Mouse (Mus musculus) kidney, postnatal 0 days (tissue): ENCODE results near the gene Catsper2. TPM values are rescaled to one million over a fixed set of nuclear protein-coding genes. Genes with fewer than 3 reads are reported as not detected.
"Not testable (repeated sequence)": the region's sequence is repeated elsewhere in the genome, so short reads cannot be mapped to it uniquely, and the experiment has no call there.

Experiments
- ATAC-seq: fragments of 200-750 bp; cut with Nextera tagmentation; replicated peaks from 2 replicates; pipeline ENCODE4 v1.8.0; 2017; ENCODE audit warnings: low read depth, moderate number of reproducible peaks, moderate TSS enrichment, moderate library complexity; ENCODE audit not compliant: low FRiP score
- DNase-seq: peaks from one replicate; pipeline ENCODE4 v3.0.0-alpha.2; 2016; ENCODE audit warnings: low spot score
- H3K27ac ChIP-seq: fragments of 300-500 bp; sonication (generic); 2 replicates; pipeline ENCODE4 v1.5.1; 2014; ENCODE audit warnings: mild to moderate bottlenecking
- H3K27me3 ChIP-seq: fragments of 300-500 bp; sonication (generic); 2 replicates; pipeline ENCODE4 v1.6.1; 2014; ENCODE audit warnings: low read length, mixed read lengths; ENCODE audit not compliant: insufficient read depth
- H3K36me3 ChIP-seq: fragments of 300-500 bp; sonication (generic); 2 replicates; pipeline ENCODE4 v1.6.1; 2014; ENCODE audit warnings: low read length, mixed read lengths; ENCODE audit not compliant: insufficient read depth
- H3K4me1 ChIP-seq: fragments of 300-500 bp; sonication (generic); replicated peaks from 2 replicates; pipeline ENCODE4 v1.6.1; 2014; ENCODE audit warnings: antibody characterized with exemption, low read length, mixed read lengths; ENCODE audit not compliant: insufficient read depth
- H3K4me2 ChIP-seq: fragments of 300-500 bp; sonication (generic); 2 replicates; pipeline ENCODE4 v1.6.1; 2014; ENCODE audit warnings: mild to moderate bottlenecking, low read length, moderate library complexity, mixed read lengths
- H3K4me3 ChIP-seq: fragments of 300-500 bp; sonication (generic); replicated peaks from 2 replicates; pipeline ENCODE4 v1.5.1; 2014; ENCODE audit warnings: low read depth, low read length
- H3K9ac ChIP-seq: fragments of 300-500 bp; sonication (generic); 2 replicates; pipeline ENCODE4 v1.6.1; 2014; ENCODE audit warnings: low read depth, low read length
- H3K9me3 ChIP-seq: fragments of 300-500 bp; sonication (generic); replicated peaks from 2 replicates; pipeline ENCODE4 v1.6.1; 2016; ENCODE audit warnings: low read length, inconsistent platforms, mixed read lengths
- CTCF ChIP-seq: IDR thresholded peaks from 2 replicates; pipeline ENCODE4 v1.5.1; 2016; ENCODE audit warnings: antibody characterized with exemption, low read depth, mild to moderate bottlenecking, moderate library complexity
- WGBS: fragments of 180-500 bp; shearing (Covaris S2); extraction: QIAGEN DNeasy Blood & Tissue Kit; methylation state at CpG from one replicate; pipeline ENCODE4 v1.1.7; 2014; 5-methylcytosine and 5-hydroxymethylcytosine counted together
- polyA plus RNA-seq: library from polyadenylated mRNA; unstranded; fragments of >200 nt; fragmentation: Nextera tagmentation; extraction: Ambion mirVana; gene quantifications from 2 replicates; pipeline ENCODE4 v1.2.1, GENCODE M21; 2015

Catsper2 gene
- polyA plus RNA-seq, 1 experiment from 2014 or later, result 2.4 TPM

DNA sequence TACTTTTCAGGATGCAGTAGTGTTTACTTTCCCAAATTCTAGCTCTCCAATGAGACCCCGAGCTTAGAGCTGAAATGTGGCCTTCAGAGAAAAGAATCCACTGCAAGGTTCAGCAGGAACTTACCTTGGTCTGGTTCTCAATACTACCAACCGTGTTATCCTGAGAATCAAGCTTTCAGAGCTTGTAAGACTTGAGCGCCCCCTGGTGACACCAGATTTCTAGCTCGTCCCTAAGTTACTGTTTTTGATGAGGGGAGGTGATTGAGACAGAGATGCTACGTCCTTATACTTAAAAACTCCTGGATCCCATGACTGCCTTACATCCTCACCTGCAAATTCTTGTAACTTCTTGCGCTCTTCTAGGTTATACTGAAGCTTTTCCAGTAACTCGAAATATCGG is 17.0 kb downstream of the Catsper2 start:
- TF ChIP-seq CTCF, result peak; percentile 89
- Histone ChIP-seq H3K27ac (no peak overlapping the region), H3K9me3 (no peaks in the 10 kb centered on the region), H3K4me1 (no peaks in the 10 kb centered on the region), H3K27me3 (no peaks in the 10 kb centered on the region), H3K4me2 (no peak overlapping the region), H3K9ac (no peak overlapping the region), H3K4me3 (no peak overlapping the region), H3K36me3 (no peaks in the 10 kb centered on the region)
- WGBS, result 13% methylated on average over 8 of the region's 8 CpGs
- peak; percentile 89 for DNase-seq
- no peak for ATAC-seq

DNA sequence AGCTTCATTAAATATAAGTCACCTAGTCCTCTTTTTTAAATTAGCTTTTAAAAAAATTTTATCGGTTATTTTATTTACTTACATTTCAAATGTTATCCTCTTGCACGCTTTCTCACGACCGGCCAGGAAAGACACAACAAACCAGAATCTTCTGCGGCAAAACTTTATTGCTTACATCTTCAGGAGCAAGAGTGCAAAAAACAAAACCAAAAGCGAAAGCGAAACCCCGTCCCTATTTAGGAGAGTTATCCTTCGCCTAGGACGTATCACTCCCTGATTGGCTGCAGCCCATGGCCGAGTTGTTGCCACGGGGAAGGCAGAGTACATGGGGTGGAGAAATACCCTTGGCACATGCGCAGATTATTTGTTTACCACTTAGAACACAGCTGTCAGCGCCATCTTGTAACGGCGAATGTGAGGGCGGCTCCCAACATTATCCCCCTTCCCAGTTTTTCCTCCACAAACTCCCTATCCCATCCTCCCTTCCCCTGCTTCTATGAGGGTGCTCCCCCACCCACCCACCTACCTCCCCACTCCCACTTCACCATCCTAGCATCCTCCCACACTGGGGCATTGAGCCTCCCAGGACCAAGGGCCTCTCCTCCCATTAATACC is 26.5 kb downstream of the Catsper2 start, which contains the start of gene Strc:
Strc (minus strand) TSS at position 208 of the 615 bp plus-strand sequence.
- 97% methylated on average over 14 of the region's 17 CpGs for WGBS
- H3K4me1 ChIP-seq, H3K36me3 ChIP-seq, H3K9me3 ChIP-seq, H3K4me3 ChIP-seq, ATAC-seq, H3K4me2 ChIP-seq, H3K27ac ChIP-seq, H3K9ac ChIP-seq, H3K27me3 ChIP-seq, DNase-seq: not testable (repeated sequence)

DNA sequence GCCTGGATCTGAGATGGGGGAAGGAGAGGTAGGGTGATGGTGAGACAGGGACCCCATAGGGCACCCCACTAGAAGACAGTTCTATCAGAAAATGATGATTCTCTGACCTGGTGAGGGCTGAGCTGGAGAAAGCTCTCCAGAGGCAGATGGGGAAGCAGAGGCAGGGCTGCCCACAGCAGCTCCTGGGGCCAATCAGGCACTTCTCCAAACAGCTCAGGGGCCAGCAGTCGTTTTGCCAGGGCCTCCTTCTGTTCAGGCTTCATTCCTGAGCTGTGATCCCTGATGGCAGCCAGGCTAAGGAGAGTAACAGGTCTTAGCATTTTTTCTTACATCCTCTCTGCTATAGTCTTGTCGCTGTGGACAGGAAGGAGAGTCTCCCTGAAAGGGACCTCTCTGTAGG is 38.8 kb downstream of the Catsper2 start:
- DNase-seq (no peak), ATAC-seq (no peak)
- TF ChIP-seq CTCF, result no peak
- Histone ChIP-seq H3K36me3 (no peaks in the 10 kb centered on the region), H3K9me3 (no peaks in the 10 kb centered on the region), H3K4me2 (no peak overlapping the region), H3K4me3 (no peak overlapping the region), H3K27me3 (no peaks in the 10 kb centered on the region), H3K27ac (no peak overlapping the region), H3K4me1 (no peaks in the 10 kb centered on the region), H3K9ac (no peak overlapping the region)
- WGBS, result 56% methylated on average over 2 of the region's 2 CpGs

DNA sequence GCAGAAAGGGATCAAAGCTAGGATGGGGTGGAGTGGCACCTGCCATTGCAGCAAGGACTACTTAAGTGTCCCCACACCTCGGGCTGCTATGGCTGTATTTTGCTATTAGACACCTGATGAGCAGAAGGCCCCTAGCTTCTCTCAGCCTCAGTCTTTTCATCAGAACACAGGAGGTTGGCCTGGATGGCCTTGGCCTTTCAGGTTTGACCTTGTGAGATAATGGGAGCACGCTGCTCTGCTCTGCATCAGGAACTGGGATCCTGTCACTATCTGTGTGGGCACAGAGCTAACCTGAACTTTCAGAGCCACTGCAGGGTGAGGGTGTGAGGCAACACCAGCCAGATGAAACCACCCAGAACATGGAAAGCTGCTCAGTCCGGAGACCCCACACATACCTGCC is 41.3 kb downstream of the Catsper2 start:
- no peaks in the 10 kb centered on the region for H3K36me3 ChIP-seq
- whole genome bisulfite sequencing, result 62% methylated on average over 3 of the region's 3 CpGs
- H3K4me3 ChIP-seq, result no peak overlapping the region
- H3K27me3 ChIP-seq, result no peaks in the 10 kb centered on the region
- no peaks in the 10 kb centered on the region for H3K4me1 ChIP-seq
- no peak overlapping the region for H3K27ac ChIP-seq
- ATAC-seq, result no peak
- no peaks in the 10 kb centered on the region for H3K9me3 ChIP-seq
- no peak for DNase-seq
- H3K4me2 ChIP-seq, result no peak overlapping the region
- H3K9ac ChIP-seq, result no peak overlapping the region
- no peak for TF ChIP-seq CTCF

DNA sequence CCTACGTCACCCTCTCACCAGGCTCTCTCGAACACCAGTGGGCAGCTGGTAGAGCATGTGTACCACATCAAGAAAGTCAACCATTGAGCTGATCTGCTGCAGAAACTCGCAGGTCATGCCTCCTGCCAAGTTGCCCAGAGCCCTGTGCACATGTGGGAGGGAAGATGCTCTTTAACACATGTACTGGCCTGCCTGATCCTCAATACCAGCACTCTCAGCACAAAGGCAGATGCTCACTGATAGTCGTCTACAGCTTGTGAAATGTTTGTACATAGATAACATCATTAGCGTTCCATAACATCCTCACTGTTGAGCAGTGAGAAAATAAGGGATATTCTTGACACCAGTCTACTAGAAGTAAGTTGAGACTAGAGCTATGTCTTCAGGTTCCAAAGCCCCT is 42.7 kb downstream of the Catsper2 start:
- DNase-seq (no peak), ATAC-seq (no peak)
- TF ChIP-seq CTCF, result no peak
- H3K9me3 ChIP-seq, result no peaks in the 10 kb centered on the region
- no peaks in the 10 kb centered on the region for H3K27me3 ChIP-seq
- no peak overlapping the region for H3K9ac ChIP-seq
- H3K27ac ChIP-seq, result no peak overlapping the region
- H3K4me3 ChIP-seq, result no peak overlapping the region
- WGBS, result 81% methylated on average over 5 of the region's 5 CpGs
- H3K36me3 ChIP-seq, result no peaks in the 10 kb centered on the region
- H3K4me1 ChIP-seq, result no peaks in the 10 kb centered on the region
- H3K4me2 ChIP-seq, result no peak overlapping the region

DNA sequence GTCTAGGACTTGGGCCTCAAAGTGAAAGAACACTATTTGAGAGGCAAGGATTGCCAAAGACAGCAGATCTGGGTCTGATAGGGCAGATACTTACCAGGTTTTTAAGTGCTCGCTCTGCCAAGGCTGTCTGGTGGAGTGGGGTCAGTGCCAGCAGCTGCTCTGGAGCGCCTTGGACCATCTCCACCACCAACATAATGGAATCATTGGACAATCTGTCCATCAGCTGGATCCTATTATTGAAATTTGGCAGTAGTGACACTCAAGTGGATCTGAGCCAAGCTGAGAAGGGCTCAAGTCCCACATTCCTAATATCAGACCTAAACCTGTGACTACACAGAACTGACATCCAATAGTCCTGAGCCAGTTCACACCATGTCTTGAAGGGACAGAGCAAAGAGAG is 44.8 kb downstream of the Catsper2 start:
- 89% methylated on average over 2 of the region's 2 CpGs for WGBS
- Histone ChIP-seq H3K4me1 (no peaks in the 10 kb centered on the region), H3K4me2 (no peak overlapping the region), H3K36me3 (no peaks in the 10 kb centered on the region), H3K9me3 (no peaks in the 10 kb centered on the region), H3K27me3 (no peaks in the 10 kb centered on the region), H3K27ac (no peak overlapping the region), H3K9ac (no peak overlapping the region), H3K4me3 (no peak overlapping the region)
- ATAC-seq (no peak), DNase-seq (no peak)
- TF ChIP-seq CTCF, result no peak

DNA sequence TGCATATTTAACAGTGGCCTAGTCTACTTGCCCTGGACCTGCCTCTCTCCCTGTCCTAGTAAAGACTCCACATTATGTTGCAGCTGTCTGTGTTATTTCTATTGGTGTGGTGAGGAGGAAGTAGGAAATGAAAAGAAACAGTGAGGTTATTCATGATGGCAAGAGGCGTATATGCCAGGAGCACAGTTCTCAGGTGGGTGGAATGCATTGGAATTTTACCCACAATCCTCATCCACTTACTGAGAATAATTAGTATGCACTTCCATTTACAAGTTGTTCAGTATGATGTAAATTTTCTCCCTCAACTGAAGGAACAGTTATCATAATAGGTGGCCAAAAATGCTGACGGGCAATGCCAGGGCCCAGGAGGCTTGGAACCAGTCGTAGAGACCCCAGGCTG is 49.9 kb downstream of the Catsper2 start:
- H3K27me3 ChIP-seq, result no peaks in the 10 kb centered on the region
- H3K9me3 ChIP-seq, result no peaks in the 10 kb centered on the region
- no peak overlapping the region for H3K4me2 ChIP-seq
- H3K4me1 ChIP-seq, result 0 out of 2 replicates have a peak, but pooled peaks cover 2% of the 10 kb centered on the region
- ATAC-seq (no peak), DNase-seq (no peak)
- H3K9ac ChIP-seq, result no peak overlapping the region
- no peak for TF ChIP-seq CTCF
- H3K36me3 ChIP-seq, result no peaks in the 10 kb centered on the region
- WGBS, result 87% methylated on average over 3 of the region's 3 CpGs
- no peak overlapping the region for H3K4me3 ChIP-seq
- H3K27ac ChIP-seq, result no peak overlapping the region
